Mouse (Mus musculus) heart, postnatal 14 days (tissue): ENCODE results near the gene Mrtfa. TPM values are rescaled to one million over a fixed set of nuclear protein-coding genes. Genes with fewer than 3 reads are reported as not detected.

Experiments used
- DNase-seq, 2 experiments: peaks; one replicate each; pipeline ENCODE4 v3.0.0; 2021 to 2022
- intact Hi-C: fragments of 180-260 bp; cut with DNase I; formaldehyde crosslinking; loops from one replicate; pipeline ENCODE4 v1.15.1; 2025
- total RNA-seq, 2 experiments: library from RNA; stranded (reverse); gene quantifications; 2 replicates each; pipeline ENCODE4 v1.2.3; 2021

The Mrtfa gene
- total RNA-seq, 2 experiments from 2014 or later = 12.3 to 13.9 TPM

GRCm38 (mm10) chr15:81077551-81077950, 113.0 kb downstream of the Mrtfa start:
- DNase-seq = peak in 1 of 2 experiments; percentile 31
- intact Hi-C loops = loop anchor here (2.0 kb wide), 1 partner anchor 121 kb away; no protein-coding TSS in a partner anchor

- intact Hi-C loops = no loop called here
Observed at GRCm38 (mm10) chr15:81074543-81074942, 116.0 kb downstream of the Mrtfa start.

GRCm38 (mm10) chr15:81073751-81074150, 116.8 kb downstream of the Mrtfa start:
- intact Hi-C loops = no loop called here
- DNase-seq = no peak

More at GRCm38 (mm10) chr15:81074543-81074942, 116.0 kb downstream of the Mrtfa start:
- no peak for DNase-seq

GRCm38 (mm10) chr15:81072748-81073147, 117.8 kb downstream of the Mrtfa start:
- DNase-seq = no peak
- intact Hi-C loops = no loop called here

GRCm38 (mm10) chr15:81070470-81070869, 120.1 kb downstream of the Mrtfa start:
- intact Hi-C loops = no loop called here
- DNase-seq = no peak

- intact Hi-C loops = no loop called here
Observed at GRCm38 (mm10) chr15:81068641-81069381, 121.7 kb downstream of the Mrtfa start.

GRCm38 (mm10) chr15:81067761-81068160, 122.8 kb downstream of the Mrtfa start:
- intact Hi-C loops = no loop called here
- no peak for DNase-seq

More at GRCm38 (mm10) chr15:81068641-81069381, 121.7 kb downstream of the Mrtfa start:
- no peak for DNase-seq

GRCm38 (mm10) chr15:81066976-81067375, 123.6 kb downstream of the Mrtfa start:
- intact Hi-C loops = no loop called here

GRCm38 (mm10) chr15:81064661-81065060, 125.9 kb downstream of the Mrtfa start:
- no peak for DNase-seq
- intact Hi-C loops = loop anchor here (1.0 kb wide), 1 partner anchor 37 kb away; no protein-coding TSS in a partner anchor

More at GRCm38 (mm10) chr15:81066976-81067375, 123.6 kb downstream of the Mrtfa start:
- peak; percentile 46 to 47 for DNase-seq

GRCm38 (mm10) chr15:81064143-81064542, 126.4 kb downstream of the Mrtfa start:
- intact Hi-C loops = loop anchor here (1.0 kb wide), 1 partner anchor 37 kb away; no protein-coding TSS in a partner anchor
- peak in 1 of 2 experiments; percentile 61 for DNase-seq

GRCm38 (mm10) chr15:81062616-81063015, 127.9 kb downstream of the Mrtfa start:
- intact Hi-C loops = no loop called here
- no peak for DNase-seq

- DNase-seq = no peak
- intact Hi-C loops = no loop called here
Observed at GRCm38 (mm10) chr15:81062175-81062588, 128.4 kb downstream of the Mrtfa start.

- intact Hi-C loops = no loop called here
- no peak for DNase-seq
Observed at GRCm38 (mm10) chr15:81060975-81061374, 129.6 kb downstream of the Mrtfa start.

GRCm38 (mm10) chr15:81057736-81058135, 132.8 kb downstream of the Mrtfa start:
- intact Hi-C loops = no loop called here
- no peak for DNase-seq

GRCm38 (mm10) chr15:81055488-81055887, 135.1 kb downstream of the Mrtfa start:
- no peak for DNase-seq
- intact Hi-C loops = no loop called here

GRCm38 (mm10) chr15:81052491-81052890, 138.1 kb downstream of the Mrtfa start:
- no peak for DNase-seq
- intact Hi-C loops = no loop called here

GRCm38 (mm10) chr15:81050488-81050887, 140.1 kb downstream of the Mrtfa start:
- intact Hi-C loops = no loop called here
- no peak for DNase-seq

GRCm38 (mm10) chr15:81049401-81050053, 141.0 kb downstream of the Mrtfa start:
- intact Hi-C loops = loop anchor here (1.0 kb wide), 1 partner anchor 22 kb away; no protein-coding TSS in a partner anchor
- peak in 1 of 2 experiments; percentile 38 for DNase-seq

- DNase-seq = no peak
- intact Hi-C loops = no loop called here
Observed at GRCm38 (mm10) chr15:81047497-81047896, 143.1 kb downstream of the Mrtfa start.

GRCm38 (mm10) chr15:81046061-81046460, 144.5 kb downstream of the Mrtfa start:
- DNase-seq = no peak
- intact Hi-C loops = no loop called here

- intact Hi-C loops = no loop called here
Observed at GRCm38 (mm10) chr15:81045336-81045735, 145.2 kb downstream of the Mrtfa start.

More at GRCm38 (mm10) chr15:81045336-81045735, 145.2 kb downstream of the Mrtfa start:
- no peak for DNase-seq
